Mouse (Mus musculus) MEL (cell line): ENCODE data around the gene Olfr1102. TPM values are rescaled to one million over a fixed set of nuclear protein-coding genes. Genes with fewer than 3 reads are reported as not detected.

Experiments
- DNase-seq: peaks from one replicate; pipeline ENCODE4 v3.0.0; 2011; ENCODE audit warnings: low read depth, low spot score
- H3K27ac ChIP-seq: 2 replicates; pipeline ENCODE4 v1.5.1; 2012; ENCODE audit warnings: low read depth, mild to moderate bottlenecking, control low read depth, low read length, moderate library complexity; ENCODE audit not compliant: control insufficient read depth
- H3K27me3 ChIP-seq, 2 experiments: fragments of 150-350 bp in 1 of 2; sonication (generic) in 1 of 2; 2 replicates each; pipeline ENCODE4 v1.6.1; 2012; ENCODE audit warnings: low read length in 2 of 2, mild to moderate bottlenecking in 2 of 2, improper control_type of control experiment in 1 of 2, moderate library complexity in 1 of 2; ENCODE audit not compliant: insufficient read depth in 2 of 2, control insufficient read depth in 1 of 2
- H3K36me3 ChIP-seq, 2 experiments: 2 replicates each; pipeline ENCODE4 v1.6.1; 2012 to 2014; ENCODE audit warnings: low read length in 2 of 2, improper control_type of control experiment in 1 of 2, inconsistent platforms in 1 of 2, mild to moderate bottlenecking in 1 of 2; ENCODE audit not compliant: insufficient read depth in 2 of 2, control insufficient read depth in 1 of 2
- H3K4me1 ChIP-seq, 2 experiments: fragments of 150-350 bp in 1 of 2; sonication (generic) in 1 of 2; 2 replicates each; pipeline ENCODE4 v1.6.1; 2012; ENCODE audit warnings: low read length in 2 of 2, improper control_type of control experiment in 1 of 2, mild to moderate bottlenecking in 1 of 2; ENCODE audit not compliant: insufficient read depth in 2 of 2, control insufficient read depth in 1 of 2
- H3K4me3 ChIP-seq, 2 experiments: fragments of 150-350 bp in 1 of 2; sonication (generic) in 1 of 2; 2 replicates each; pipeline ENCODE4 v1.5.1; 2012; ENCODE audit warnings: low read depth in 2 of 2, low read length in 2 of 2, mild to moderate bottlenecking in 2 of 2, moderate library complexity in 2 of 2, control low read depth in 1 of 2, improper control_type of control experiment in 1 of 2; ENCODE audit not compliant: control insufficient read depth in 1 of 2, insufficient read depth in 1 of 2
- H3K79me2 ChIP-seq: 2 replicates; pipeline ENCODE4 v1.6.1; 2012; ENCODE audit warnings: mild to moderate bottlenecking, low read length, moderate library complexity; ENCODE audit not compliant: control insufficient read depth, poor library complexity, insufficient read depth
- H3K9ac ChIP-seq: 2 replicates; pipeline ENCODE4 v1.6.1; 2012; ENCODE audit warnings: low read depth, mild to moderate bottlenecking, control low read depth, low read length, moderate library complexity; ENCODE audit not compliant: control insufficient read depth, poor library complexity, severe bottlenecking
- H3K9me3 ChIP-seq: fragments of 150-350 bp; sonication (generic); replicated peaks from 2 replicates; pipeline ENCODE4 v1.6.1; 2012; ENCODE audit warnings: mild to moderate bottlenecking, low read length, improper control_type of control experiment, moderate library complexity; ENCODE audit not compliant: insufficient read depth
- GATA1 ChIP-seq: IDR thresholded peaks from 2 replicates; pipeline ENCODE4 v1.6.1; 2011; ENCODE audit warnings: low read depth, low read length, improper control_type of control experiment
- HCFC1 ChIP-seq: IDR thresholded peaks from 2 replicates; pipeline ENCODE4 v1.6.1; 2012; ENCODE audit warnings: low read depth, mild to moderate bottlenecking, inconsistent platforms, low read length, improper control_type of control experiment, moderate library complexity
- MXI1 ChIP-seq: IDR thresholded peaks from 2 replicates; pipeline ENCODE4 v1.6.1; 2011; ENCODE audit warnings: mild to moderate bottlenecking, low read depth, low read length, improper control_type of control experiment
- MYC ChIP-seq: IDR thresholded peaks from 2 replicates; pipeline ENCODE4 v1.6.1; 2011; ENCODE audit warnings: low read depth, mild to moderate bottlenecking, low read length, improper control_type of control experiment, moderate library complexity
- NELFE ChIP-seq: IDR thresholded peaks from 2 replicates; pipeline ENCODE4 v1.6.1; 2011; ENCODE audit warnings: low read depth, low read length, improper control_type of control experiment
- NRF1 ChIP-seq: IDR thresholded peaks from 2 replicates; pipeline ENCODE4 v1.6.1; 2014; ENCODE audit warnings: low read depth, mild to moderate bottlenecking, inconsistent platforms, low read length, improper control_type of control experiment, moderate library complexity; ENCODE audit not compliant: poor library complexity, insufficient read depth, severe bottlenecking
- POLR2A ChIP-seq, 2 experiments: IDR thresholded peaks; 2 replicates each; pipeline ENCODE4 v1.6.1; 2011 to 2012; ENCODE audit warnings: low read length in 2 of 2, mild to moderate bottlenecking in 2 of 2, control low read depth in 1 of 2, improper control_type of control experiment in 1 of 2, low read depth in 1 of 2, moderate library complexity in 1 of 2; ENCODE audit not compliant: control insufficient read depth in 1 of 2, insufficient read depth in 1 of 2, poor library complexity in 1 of 2
- POLR2AphosphoS2 ChIP-seq: IDR thresholded peaks from 2 replicates; pipeline ENCODE4 v1.6.1; 2011; ENCODE audit warnings: low read length, improper control_type of control experiment
- POLR2AphosphoS5 ChIP-seq: IDR thresholded peaks from 2 replicates; pipeline ENCODE4 v1.6.1; 2012; ENCODE audit warnings: low read depth, borderline replicate concordance, mild to moderate bottlenecking, inconsistent platforms, low read length, moderate library complexity, mixed read lengths
- RCOR1 ChIP-seq: IDR thresholded peaks from 2 replicates; pipeline ENCODE4 v1.6.1; 2012; ENCODE audit warnings: low read depth, mild to moderate bottlenecking, inconsistent platforms, low read length, improper control_type of control experiment
- USF1 ChIP-seq: IDR thresholded peaks from 2 replicates; pipeline ENCODE4 v1.6.1; 2014; ENCODE audit warnings: low read depth, mild to moderate bottlenecking, inconsistent platforms, low read length, improper control_type of control experiment, moderate library complexity
- ZC3H11A ChIP-seq: IDR thresholded peaks from 2 replicates; pipeline ENCODE4 v1.6.1; 2012; ENCODE audit warnings: low read depth, mild to moderate bottlenecking, inconsistent platforms, low read length, improper control_type of control experiment
- ZNF384 ChIP-seq: IDR thresholded peaks from 2 replicates; pipeline ENCODE4 v1.6.1; 2012; ENCODE audit warnings: low read depth, mild to moderate bottlenecking, inconsistent platforms, low read length, improper control_type of control experiment
- polyA plus RNA-seq, 2 experiments: library from polyadenylated mRNA; stranded (reverse) in 1 of 2; unstranded in 1 of 2; fragments of >175 nt in 1 of 2; fragments of >200 nt in 1 of 2; gene quantifications; 2 replicates each; pipeline versions ENCODE4 v1.2.1 to v1.2.4; 2012; ENCODE audit warnings: low replicate concordance in 2 of 2, low read depth in 1 of 2; ENCODE audit not compliant: insufficient read length in 2 of 2, insufficient read depth in 1 of 2, missing spikeins in 1 of 2
- total RNA-seq: library from RNA; depleted of rRNA; stranded (reverse); fragments of 300-350 nt; gene quantifications from 2 replicates; pipeline ENCODE4 v1.2.3, GENCODE M21; 2012; rRNA removed

Olfr1102 gene
- total and polyA plus RNA-seq, 3 experiments = not detected

DNA sequence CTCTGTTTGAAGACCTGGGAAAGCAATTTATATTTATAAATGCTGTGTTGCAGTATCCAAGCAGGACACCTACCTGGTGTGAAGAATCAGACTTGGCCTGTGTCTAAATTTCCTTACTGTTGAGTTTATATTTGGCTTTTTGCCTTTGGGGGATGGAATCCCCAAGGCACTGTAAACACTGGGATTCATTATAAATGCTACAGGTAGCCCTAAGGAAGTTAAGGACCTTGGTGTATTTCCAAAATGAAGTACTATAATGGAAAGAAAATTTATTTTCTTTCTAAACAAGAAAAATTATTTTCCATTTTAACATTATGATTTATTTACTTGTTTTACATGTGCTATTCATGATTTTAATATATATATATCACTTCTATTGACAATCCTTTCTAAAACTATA lies 38.2 kb downstream of the Olfr1102 start, which contains the start of gene Olfr1105:
TSS of gene Olfr1105 (minus strand) at position 101 of the 400 bp plus-strand sequence.
- no peak for DNase-seq
- Histone ChIP-seq H3K27me3 (no peaks in the 10 kb centered on the region), H3K4me3 (no peak within 1 kb of the TSS), H3K36me3 (no peaks in the 10 kb centered on the region), H3K4me1 (no peaks in the 10 kb centered on the region), H3K9ac (no peak within 1 kb of the TSS), H3K27ac (no peak within 1 kb of the TSS), H3K9me3 (no peaks in the 10 kb centered on the region), H3K79me2 (no peaks in the 10 kb centered on the region)
- TF ChIP-seq HCFC1 (no peak), POLR2AphosphoS5 (no peak), NELFE (no peak), ZC3H11A (no peak), USF1 (no peak), POLR2A (IDR thresholded peaks at IDR 0.05; ENCODE audit: control insufficient read depth in 1 of 2, insufficient read depth in 1 of 2, low read depth in 1 of 2, low read length in 2 of 2, poor library complexity in 1 of 2) (no peak), POLR2AphosphoS2 (no peak), MXI1 (no peak), ZNF384 (no peak)

- Histone ChIP-seq H3K27me3 (no peaks in the 10 kb centered on the region), H3K4me1 (no peaks in the 10 kb centered on the region), H3K9ac (no peak within 1 kb of the TSS), H3K9me3 (no peaks in the 10 kb centered on the region), H3K36me3 (no peaks in the 10 kb centered on the region), H3K27ac (no peak within 1 kb of the TSS), H3K4me3 (no peak within 1 kb of the TSS), H3K79me2 (no peaks in the 10 kb centered on the region)
- TF ChIP-seq NRF1 (no peak), GATA1 (no peak), RCOR1 (no peak), MYC (no peak)
- DNase-seq = no peak
These were observed 54.0 kb downstream of the Olfr1102 start, which contains the start of gene Olfr1106 for GRCm38 (mm10) chr2:87052173-87052572. Olfr1106 (minus strand) TSS chr2:87052273.

Other genes with a start within 250 kb of the Olfr1102 start
- not detected in 2 replicates for gene Olfr1090, start 239.4 kb upstream of the Olfr1102 start, total RNA-seq
- not detected for gene Olfr1090, start 239.4 kb upstream of the Olfr1102 start, polyA plus RNA-seq
- not detected in 2 replicates for gene Olfr1093, start 215.9 kb upstream of the Olfr1102 start, total RNA-seq
- not detected for gene Olfr1093, start 215.9 kb upstream of the Olfr1102 start, polyA plus RNA-seq
- gene Olfr141, start 188.4 kb upstream of the Olfr1102 start, total RNA-seq = not detected in 2 replicates
- not detected for gene Olfr141, start 188.4 kb upstream of the Olfr1102 start, polyA plus RNA-seq
- not detected in 2 replicates for gene Olfr1094, start 173.7 kb upstream of the Olfr1102 start, total RNA-seq
- not detected for gene Olfr1094, start 173.7 kb upstream of the Olfr1102 start, polyA plus RNA-seq
- not detected in 2 replicates for gene Olfr1095, start 146.7 kb upstream of the Olfr1102 start, total RNA-seq
- not detected for gene Olfr1095, start 146.7 kb upstream of the Olfr1102 start, polyA plus RNA-seq
- not detected in 2 replicates for gene Gm13723, start 123.6 kb upstream of the Olfr1102 start, total RNA-seq
- gene Gm13723, start 123.6 kb upstream of the Olfr1102 start, polyA plus RNA-seq = not detected
- not detected in 2 replicates for gene Olfr1097, start 106.2 kb upstream of the Olfr1102 start, total RNA-seq
- not detected for gene Olfr1097, start 106.2 kb upstream of the Olfr1102 start, polyA plus RNA-seq
- gene Olfr1098, start 73.9 kb upstream of the Olfr1102 start, total RNA-seq = not detected in 2 replicates
- not detected for gene Olfr1098, start 73.9 kb upstream of the Olfr1102 start, polyA plus RNA-seq
- gene Olfr1099, start 37.7 kb upstream of the Olfr1102 start, total RNA-seq = not detected in 2 replicates
- not detected for gene Olfr1099, start 37.7 kb upstream of the Olfr1102 start, polyA plus RNA-seq
- not detected in 2 replicates for gene Olfr1100, start 18.4 kb upstream of the Olfr1102 start, total RNA-seq
- not detected for gene Olfr1100, start 18.4 kb upstream of the Olfr1102 start, polyA plus RNA-seq
- gene Olfr1101, start 7.2 kb upstream of the Olfr1102 start, total RNA-seq = not detected in 2 replicates
- gene Olfr1101, start 7.2 kb upstream of the Olfr1102 start, polyA plus RNA-seq = not detected
- not detected in 2 replicates for gene Olfr1104, start 28.7 kb downstream of the Olfr1102 start, total RNA-seq
- gene Olfr1104, start 28.7 kb downstream of the Olfr1102 start, polyA plus RNA-seq = not detected
- gene Olfr1105, start 38.1 kb downstream of the Olfr1102 start, total RNA-seq = not detected in 2 replicates
- not detected for gene Olfr1105, start 38.1 kb downstream of the Olfr1102 start, polyA plus RNA-seq
- gene Olfr1106, start 53.9 kb downstream of the Olfr1102 start, total RNA-seq = not detected in 2 replicates
- not detected for gene Olfr1106, start 53.9 kb downstream of the Olfr1102 start, polyA plus RNA-seq
- not detected in 2 replicates for gene Olfr1107, start 77.4 kb downstream of the Olfr1102 start, total RNA-seq
- gene Olfr1107, start 77.4 kb downstream of the Olfr1102 start, polyA plus RNA-seq = not detected
- gene Olfr1109, start 97.6 kb downstream of the Olfr1102 start, total RNA-seq = not detected in 2 replicates
- gene Olfr1109, start 97.6 kb downstream of the Olfr1102 start, polyA plus RNA-seq = not detected
- gene Olfr259, start 116.2 kb downstream of the Olfr1102 start, total RNA-seq = not detected in 2 replicates
- not detected for gene Olfr259, start 116.2 kb downstream of the Olfr1102 start, polyA plus RNA-seq
- gene Olfr1110, start 141.9 kb downstream of the Olfr1102 start, total RNA-seq = not detected in 2 replicates
- not detected for gene Olfr1110, start 141.9 kb downstream of the Olfr1102 start, polyA plus RNA-seq
- not detected in 2 replicates for gene Olfr1111, start 154.2 kb downstream of the Olfr1102 start, total RNA-seq
- gene Olfr1111, start 154.2 kb downstream of the Olfr1102 start, polyA plus RNA-seq = not detected
- not detected in 2 replicates for gene Olfr1112, start 189.4 kb downstream of the Olfr1102 start, total RNA-seq
- not detected for gene Olfr1112, start 189.4 kb downstream of the Olfr1102 start, polyA plus RNA-seq
- gene Olfr1113, start 210.6 kb downstream of the Olfr1102 start, total RNA-seq = not detected in 2 replicates
- not detected for gene Olfr1113, start 210.6 kb downstream of the Olfr1102 start, polyA plus RNA-seq
- gene Olfr1115, start 249.6 kb downstream of the Olfr1102 start, total RNA-seq = not detected in 2 replicates
- gene Olfr1115, start 249.6 kb downstream of the Olfr1102 start, polyA plus RNA-seq = not detected